Mouse (Mus musculus) embryonic facial prominence, embryonic 10.5 days (tissue): ENCODE results near the gene Cblc. TPM values are rescaled to one million over a fixed set of nuclear protein-coding genes. Genes with fewer than 3 reads are reported as not detected.

ENCODE experiments used
- DNase-seq: peaks from one replicate; pipeline ENCODE4 v3.0.0-alpha.2; 2017; ENCODE audit warnings: low spot score
- H3K27ac ChIP-seq: fragments of 300-500 bp; sonication (generic); replicated peaks from 2 replicates; pipeline ENCODE4 v1.5.1; 2016; ENCODE audit warnings: mild to moderate bottlenecking
- H3K27me3 ChIP-seq: fragments of 300-500 bp; sonication (generic); replicated peaks from 2 replicates; pipeline ENCODE4 v1.6.1; 2016; ENCODE audit warnings: low read depth, mild to moderate bottlenecking; ENCODE audit not compliant: poor library complexity, severe bottlenecking
- H3K36me3 ChIP-seq: fragments of 300-500 bp; sonication (generic); replicated peaks from 2 replicates; pipeline ENCODE4 v1.6.1; 2016; ENCODE audit warnings: mild to moderate bottlenecking, moderate library complexity
- H3K4me1 ChIP-seq: fragments of 300-500 bp; sonication (generic); 2 replicates; pipeline ENCODE4 v1.6.1; 2016
- H3K4me3 ChIP-seq: fragments of 300-500 bp; sonication (generic); 2 replicates; pipeline ENCODE4 v1.5.1; 2016; ENCODE audit warnings: mild to moderate bottlenecking, moderate library complexity
- H3K9me3 ChIP-seq: fragments of 300-500 bp; sonication (generic); 2 replicates; pipeline ENCODE4 v1.6.1; 2016; ENCODE audit warnings: mild to moderate bottlenecking
- WGBS: fragments of 180-500 bp; shearing (Covaris S2); methylation state at CpG from one replicate; pipeline ENCODE4 v1.1.7; 2016; 5-methylcytosine and 5-hydroxymethylcytosine counted together
- polyA plus RNA-seq: library from polyadenylated mRNA; unstranded; fragments of >200 nt; fragmentation: Nextera tagmentation; extraction: Ambion mirVana; gene quantifications from 2 replicates; pipeline ENCODE4 v1.2.1, GENCODE M21; 2016

The Cblc gene
- polyA plus RNA-seq, 1 experiment from 2014 or later = 1.9 TPM

DNA sequence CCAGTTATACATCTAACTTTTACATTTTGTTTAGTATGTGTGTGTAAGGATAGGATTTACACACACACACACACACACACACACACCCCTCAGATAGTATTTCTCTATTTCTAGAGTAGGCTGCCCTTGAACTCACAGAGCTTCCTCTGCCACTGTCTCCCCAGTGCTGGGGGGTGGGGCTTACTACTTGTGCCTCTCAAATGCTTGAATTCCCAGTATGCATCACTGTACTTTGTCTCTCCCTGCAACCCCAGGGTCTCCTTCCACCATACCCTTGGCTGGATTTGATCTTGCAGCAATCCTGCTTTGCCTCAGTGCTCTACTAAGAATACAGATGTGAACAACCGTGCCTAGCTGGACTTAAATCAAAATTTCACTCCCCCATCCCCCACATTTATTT is 42.5 kb downstream of the Cblc start:
- Histone ChIP-seq H3K9me3 (no peaks in the 10 kb centered on the region), H3K36me3 (peaks cover 23% of the 10 kb centered on the region), H3K4me1 (peaks cover 14% of the 10 kb centered on the region), H3K27me3 (no peaks in the 10 kb centered on the region), H3K4me3 (no peak overlapping the region), H3K27ac (no peak overlapping the region)
- 84% methylated on average over 1 of the region's 1 CpGs for WGBS
- DNase-seq = no peak

DNA sequence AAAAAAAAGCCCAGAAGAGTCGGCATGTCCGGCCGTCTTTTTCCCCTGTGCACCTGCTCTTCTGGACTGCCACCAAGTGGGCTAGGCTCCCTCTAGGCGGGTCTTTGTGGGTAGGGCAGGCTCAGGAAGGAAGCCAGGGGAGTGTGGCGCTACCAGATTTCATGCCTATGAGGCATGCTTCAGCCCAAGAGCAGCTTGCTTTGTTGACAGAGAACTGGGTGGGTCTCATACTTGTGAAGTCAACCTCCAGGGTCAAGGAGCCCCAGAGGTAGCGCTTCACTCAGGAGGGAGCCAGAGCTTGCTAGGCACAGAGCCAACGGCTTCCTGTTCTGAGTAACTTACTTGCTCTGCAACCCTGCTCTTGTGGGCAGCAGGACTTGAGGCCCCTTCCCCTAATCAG is 43.0 kb downstream of the Cblc start:
- DNase-seq = no peak
- Histone ChIP-seq H3K27me3 (no peaks in the 10 kb centered on the region), H3K27ac (no peak overlapping the region), H3K4me3 (no peak overlapping the region), H3K9me3 (no peaks in the 10 kb centered on the region), H3K36me3 (peaks cover 18% of the 10 kb centered on the region), H3K4me1 (peaks cover 15% of the 10 kb centered on the region)
- WGBS = 84% methylated on average over 7 of the region's 7 CpGs

DNA sequence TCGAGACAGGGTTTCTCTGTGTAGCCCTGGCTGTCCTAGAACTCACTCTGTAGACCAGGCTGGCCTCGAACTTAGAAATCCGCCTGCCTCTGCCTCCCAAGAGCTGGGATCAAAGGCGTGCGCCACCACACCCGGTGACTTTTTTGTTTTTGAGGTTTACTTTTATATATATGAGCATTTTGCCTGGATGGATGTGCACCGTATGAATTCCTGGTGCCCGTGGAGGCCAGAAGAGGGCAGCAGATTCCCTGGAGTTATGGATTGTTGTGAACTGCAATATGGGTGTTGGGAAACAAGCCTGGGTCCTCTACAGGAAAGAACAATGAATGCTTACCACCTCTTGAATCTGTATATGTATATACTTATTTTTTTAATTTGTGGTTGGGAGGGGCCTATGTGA is 44.0 kb downstream of the Cblc start:
- H3K27ac ChIP-seq = no peak overlapping the region
- WGBS = 70% methylated on average over 8 of the region's 8 CpGs
- no peak for DNase-seq
- no peaks in the 10 kb centered on the region for H3K27me3 ChIP-seq
- no peak overlapping the region for H3K4me3 ChIP-seq
- peaks cover 9% of the 10 kb centered on the region; the same call in 1 of the 2 replicates for H3K36me3 ChIP-seq
- peaks cover 25% of the 10 kb centered on the region for H3K4me1 ChIP-seq
- no peaks in the 10 kb centered on the region for H3K9me3 ChIP-seq

- H3K36me3 ChIP-seq = peaks cover 2% of the 10 kb centered on the region; the same call in 1 of the 2 replicates
- H3K4me1 ChIP-seq = peaks cover 41% of the 10 kb centered on the region
- no peaks in the 10 kb centered on the region for H3K9me3 ChIP-seq
- DNase-seq = no peak
- WGBS = 65% methylated on average over 4 of the region's 4 CpGs
- peak overlapping the region; percentile 79; the same call in 1 of the 2 replicates for H3K4me3 ChIP-seq
- H3K27me3 ChIP-seq = no peaks in the 10 kb centered on the region
- H3K27ac ChIP-seq = no peak overlapping the region; the same call in 1 of the 2 replicates
Measured at GRCm38 (mm10) chr7:19751070-19751383, 45.6 kb downstream of the Cblc start.

GRCm38 (mm10) chr7:19750217-19751069 is 46.2 kb downstream of the Cblc start, which contains the start of gene Nectin2:
Nectin2 (minus strand) TSS chr7:19750483.
- 15% methylated on average over 19 of the region's 19 CpGs for WGBS
- no peaks in the 10 kb centered on the region for H3K27me3 ChIP-seq
- peaks cover 47% of the 10 kb centered on the region for H3K4me1 ChIP-seq
- peak within 1 kb of the TSS; percentile 79 for H3K4me3 ChIP-seq
- H3K9me3 ChIP-seq = no peaks in the 10 kb centered on the region
- peaks cover 7% of the 10 kb centered on the region for H3K36me3 ChIP-seq
- peak; percentile 91 for DNase-seq
- H3K27ac ChIP-seq = peak within 1 kb of the TSS; percentile 93

DNA sequence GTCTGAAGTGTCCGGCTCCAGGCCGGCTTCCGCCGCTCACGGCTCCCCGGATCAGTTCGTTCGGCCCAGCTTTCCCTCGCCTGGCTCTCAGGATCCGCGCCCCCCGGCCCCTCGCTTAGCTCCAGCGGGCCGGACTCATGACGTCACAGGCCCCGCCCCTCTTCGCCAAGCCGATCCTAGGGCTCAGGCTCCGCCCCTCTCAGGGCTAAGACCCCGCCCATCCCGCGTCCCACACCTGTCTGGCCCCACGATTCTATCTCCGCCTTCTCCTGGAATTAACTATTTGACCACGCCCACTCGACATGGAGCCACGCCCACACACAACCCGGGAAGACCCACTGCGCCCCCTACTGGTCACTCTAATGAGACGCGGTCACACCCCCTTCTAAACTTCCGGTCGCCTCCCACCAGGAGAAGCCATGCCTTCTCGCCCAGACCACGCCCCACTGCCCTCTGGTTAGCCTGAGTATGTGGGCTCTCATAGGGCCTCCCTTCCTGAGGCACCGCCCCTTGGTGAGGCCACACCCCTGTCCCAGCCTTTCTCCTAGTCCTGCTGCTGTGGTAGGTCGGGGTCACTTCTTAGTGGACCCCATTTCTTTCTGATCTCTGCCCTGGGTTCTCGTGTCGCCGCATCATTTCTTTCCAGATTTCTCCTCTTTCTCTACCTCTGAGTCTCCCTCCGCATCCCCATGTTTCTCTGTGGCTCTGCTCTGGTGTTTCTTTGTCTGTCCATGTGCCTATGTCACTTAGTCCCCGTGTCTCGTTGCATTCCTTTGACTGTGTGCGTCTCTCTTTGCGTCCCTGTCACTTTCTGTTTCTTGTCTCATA is 47.0 kb downstream of the Cblc start:
- Histone ChIP-seq H3K36me3 (peaks cover 15% of the 10 kb centered on the region), H3K27ac (peak overlapping the region; percentile 93), H3K27me3 (no peaks in the 10 kb centered on the region), H3K4me3 (peak overlapping the region; percentile 79), H3K9me3 (no peaks in the 10 kb centered on the region), H3K4me1 (peaks cover 55% of the 10 kb centered on the region)
- DNase-seq = peak; percentile 99
- WGBS = under 1% methylated on average over 46 of the region's 46 CpGs

DNA sequence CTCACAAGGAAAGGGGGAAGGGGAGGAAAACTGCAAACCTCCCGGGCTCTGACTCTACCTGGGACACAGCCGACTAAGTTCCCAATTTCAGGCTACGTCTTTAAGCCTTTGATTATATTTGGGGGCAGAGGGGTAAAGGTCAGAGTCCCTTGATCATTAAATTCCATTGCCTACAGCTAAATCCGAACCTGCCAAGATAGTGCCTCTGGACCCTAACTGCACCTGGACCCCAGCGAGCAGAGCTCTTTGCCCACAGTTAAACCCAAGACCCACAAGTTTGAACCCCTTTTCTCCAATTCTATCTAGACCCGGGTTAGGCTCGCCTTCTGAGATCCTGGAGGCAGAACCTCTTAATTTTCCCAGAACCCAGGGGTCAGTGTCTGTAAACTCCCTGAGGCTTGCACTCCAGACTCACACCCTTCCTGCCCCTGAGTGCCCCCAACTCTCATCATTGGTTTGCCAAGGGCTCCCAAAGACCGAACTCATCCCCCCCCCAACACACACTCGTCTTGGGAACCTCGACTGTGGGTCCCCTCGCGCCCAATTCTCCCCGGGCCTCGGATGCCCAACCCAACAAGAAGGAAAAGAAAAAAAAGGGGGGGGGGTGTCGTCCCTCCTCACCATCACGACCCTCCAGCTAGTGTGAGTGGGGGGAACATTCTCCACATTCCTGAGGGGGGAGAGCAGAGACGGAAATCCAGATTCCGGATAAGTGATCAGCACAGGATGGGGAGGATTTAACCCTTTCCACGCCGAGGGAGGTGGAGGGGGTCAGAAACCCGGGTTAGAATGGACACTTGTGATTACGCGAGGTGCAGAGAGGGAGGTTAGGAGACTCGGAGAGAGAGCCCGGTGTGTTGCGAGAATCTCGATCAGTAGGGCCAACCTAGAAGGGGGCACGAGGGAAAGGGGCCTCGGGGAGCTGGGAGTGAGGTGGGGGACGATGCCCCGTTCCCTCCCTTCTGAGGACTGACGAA is 48.1 kb downstream of the Cblc start:
- H3K9me3 ChIP-seq = no peaks in the 10 kb centered on the region
- WGBS = under 1% methylated on average over 32 of the region's 32 CpGs
- H3K4me1 ChIP-seq = peaks cover 58% of the 10 kb centered on the region
- H3K27ac ChIP-seq = peak overlapping the region; percentile 93
- no peaks in the 10 kb centered on the region for H3K27me3 ChIP-seq
- peak; percentile 73 for DNase-seq
- peak overlapping the region; percentile 79 for H3K4me3 ChIP-seq
- peaks cover 26% of the 10 kb centered on the region for H3K36me3 ChIP-seq

GRCm38 (mm10) chr7:19747420-19748218 is 49.0 kb downstream of the Cblc start:
- Histone ChIP-seq H3K4me1 (peaks cover 59% of the 10 kb centered on the region), H3K36me3 (peaks cover 34% of the 10 kb centered on the region), H3K27me3 (no peaks in the 10 kb centered on the region), H3K4me3 (peak overlapping the region; percentile 79), H3K9me3 (no peaks in the 10 kb centered on the region), H3K27ac (peak overlapping the region; percentile 93)
- DNase-seq = peak; percentile 57
- 2% methylated on average over 25 of the region's 25 CpGs for WGBS

DNA sequence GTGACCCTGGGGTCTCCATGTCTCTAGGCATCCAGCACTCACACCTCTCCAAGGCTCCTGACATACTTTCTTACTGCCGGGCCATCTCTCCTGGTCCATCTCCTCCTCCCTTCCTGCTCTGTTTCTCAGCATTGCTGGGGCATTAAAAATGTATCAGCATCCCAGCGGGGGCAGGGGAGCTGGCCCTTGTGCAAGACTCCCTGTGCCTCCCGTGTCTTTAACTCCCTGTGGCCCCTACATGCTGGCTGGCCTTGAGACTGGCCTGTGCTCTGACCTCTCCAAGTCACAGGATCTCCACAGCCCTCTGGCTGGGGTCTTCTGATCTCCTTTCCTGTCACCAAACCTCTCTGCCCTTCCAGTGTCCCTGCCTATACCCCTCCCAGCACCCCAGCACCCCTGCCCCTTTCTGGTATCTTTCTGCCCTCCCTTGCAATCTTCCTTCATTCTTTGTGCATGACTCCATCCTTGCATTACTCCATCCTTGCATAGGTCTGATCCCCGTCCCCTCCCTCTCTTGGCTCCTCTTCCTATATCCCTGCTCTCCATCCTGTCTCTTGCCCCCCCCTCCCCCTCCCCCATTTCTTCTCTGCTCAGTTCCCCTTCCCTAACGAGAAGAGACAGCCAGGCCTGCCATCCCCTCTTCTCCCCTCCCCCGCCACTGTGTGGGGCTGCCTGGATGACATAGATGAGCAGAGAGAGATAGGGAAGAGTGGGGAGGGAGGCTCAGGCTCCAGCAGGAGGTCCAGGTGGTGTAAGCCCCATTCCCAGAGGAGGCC is 50.0 kb downstream of the Cblc start:
- peak overlapping the region; percentile 61 for H3K27ac ChIP-seq
- no peaks in the 10 kb centered on the region for H3K9me3 ChIP-seq
- peaks cover 40% of the 10 kb centered on the region for H3K36me3 ChIP-seq
- DNase-seq = peak; percentile 32
- 27% methylated on average over 6 of the region's 6 CpGs for WGBS
- peak overlapping the region; percentile 79 for H3K4me3 ChIP-seq
- peaks cover 69% of the 10 kb centered on the region for H3K4me1 ChIP-seq
- no peaks in the 10 kb centered on the region for H3K27me3 ChIP-seq

- Histone ChIP-seq H3K4me3 (no peak overlapping the region), H3K4me1 (peaks cover 74% of the 10 kb centered on the region), H3K27ac (no peak overlapping the region), H3K9me3 (no peaks in the 10 kb centered on the region), H3K36me3 (peaks cover 46% of the 10 kb centered on the region), H3K27me3 (no peaks in the 10 kb centered on the region)
- no peak for DNase-seq
- 78% methylated on average over 9 of the region's 10 CpGs for WGBS
Measured at GRCm38 (mm10) chr7:19745971-19746370, 50.6 kb downstream of the Cblc start.
